Mouse (Mus musculus) heart, adult 9 months (tissue): ENCODE measurements at regions not wholly inside any gene's neighbourhood (a gene's known extent, or its start where the extent isn't known, plus 50 kb on each side); places are given as distances from the start of the nearest gene placed in this dataset.
A peak's percentile ranks its signal among the peaks of the same experiment; 100 is the strongest.

Experiments used
- DNase-seq, 2 experiments: peaks; one replicate each; pipeline ENCODE4 v3.0.0; 2022; ENCODE audit warnings: low spot score in 2 of 2

- no peak for DNase-seq
These were observed 196.8 kb upstream of the 4931429L15Rik start for GRCm38 (mm10) chr9:46516401-46517130.

- no peak for DNase-seq
These were observed 192.7 kb upstream of the 4931429L15Rik start for GRCm38 (mm10) chr9:46512276-46513051.

GRCm38 (mm10) chr9:46511307-46511706, 191.5 kb upstream of the 4931429L15Rik start:
- no peak for DNase-seq

- no peak for DNase-seq
These were observed 190.1 kb upstream of the 4931429L15Rik start for GRCm38 (mm10) chr9:46509896-46510295.

GRCm38 (mm10) chr9:46509458-46509857, 189.7 kb upstream of the 4931429L15Rik start:
- DNase-seq, result no peak

- no peak for DNase-seq
These were observed 187.2 kb upstream of the 4931429L15Rik start for GRCm38 (mm10) chr9:46507036-46507435.

- DNase-seq, result no peak
These were observed 184.8 kb upstream of the 4931429L15Rik start for GRCm38 (mm10) chr9:46504536-46504935.

GRCm38 (mm10) chr9:46504133-46504416, 184.3 kb upstream of the 4931429L15Rik start:
- no peak for DNase-seq

- DNase-seq, result no peak
These were observed 183.7 kb upstream of the 4931429L15Rik start for GRCm38 (mm10) chr9:46503321-46504132.

GRCm38 (mm10) chr9:46499426-46499825, 179.6 kb upstream of the 4931429L15Rik start:
- no peak for DNase-seq

GRCm38 (mm10) chr9:46498861-46499260, 179.1 kb upstream of the 4931429L15Rik start:
- no peak for DNase-seq

- DNase-seq, result no peak
These were observed 175.5 kb upstream of the 4931429L15Rik start for GRCm38 (mm10) chr9:46495276-46495675.

GRCm38 (mm10) chr9:46482859-46483443, 163.2 kb upstream of the 4931429L15Rik start:
- DNase-seq, result no peak

- no peak for DNase-seq
These were observed 162.5 kb upstream of the 4931429L15Rik start for GRCm38 (mm10) chr9:46482034-46482858.

- DNase-seq, result no peak
These were observed 161.7 kb upstream of the 4931429L15Rik start for GRCm38 (mm10) chr9:46481491-46481890.

GRCm38 (mm10) chr9:46480080-46480690, 160.4 kb upstream of the 4931429L15Rik start:
- peak; percentile 41 to 50 for DNase-seq

GRCm38 (mm10) chr9:46478611-46479010, 158.8 kb upstream of the 4931429L15Rik start:
- DNase-seq, result no peak

- DNase-seq, result no peak
These were observed 156.7 kb upstream of the 4931429L15Rik start for GRCm38 (mm10) chr9:46476516-46476915.

- DNase-seq, result no peak
These were observed 153.9 kb upstream of the 4931429L15Rik start for GRCm38 (mm10) chr9:46473681-46474080.

- no peak for DNase-seq
These were observed 149.7 kb upstream of the 4931429L15Rik start for GRCm38 (mm10) chr9:46469521-46469920.

GRCm38 (mm10) chr9:46468306-46468705, 148.5 kb upstream of the 4931429L15Rik start:
- DNase-seq, result no peak
